In the genomic region with DNA sequence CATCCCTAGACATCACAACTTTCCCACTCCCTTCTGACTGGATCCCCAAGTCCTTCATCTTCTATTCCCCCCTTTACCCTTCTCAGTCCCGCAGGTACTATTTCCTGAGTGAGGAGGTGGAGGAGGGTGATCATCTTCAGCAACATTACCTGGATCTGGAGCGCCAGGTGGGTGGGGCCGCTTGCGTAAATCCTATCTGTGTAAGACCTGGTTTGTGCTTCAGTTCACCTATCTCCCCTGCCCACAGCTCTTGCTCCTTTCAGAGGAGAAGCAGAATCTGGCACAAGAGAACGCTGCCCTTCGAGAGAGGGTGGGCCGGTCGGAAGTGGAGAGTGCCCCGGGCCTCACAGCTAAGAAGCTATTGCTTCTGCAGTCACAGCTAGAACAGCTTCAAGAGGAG, we compare ENCODE assay signal across 25 mouse cellular contexts. TPM values are rescaled to one million over a fixed set of nuclear protein-coding genes. Genes with fewer than 3 reads are reported as not detected.
A peak's percentile ranks its signal among the peaks of the same experiment; 100 is the strongest.
DNase-seq lines count a peak whose midpoint lies in the region; ATAC-seq and TF ChIP-seq lines count a peak whose summit lies in the region.
"Had no signal": no experiment of that assay in that cellular context is flagged by ENCODE, and none has a peak within 500 bp of the region (broad histone marks: within the 10 kb centered on the region; RNA-seq: fewer than 3 reads in every experiment).

No protein-coding gene starts in this region.

- no peak overlapping the region for H3K9ac ChIP-seq in intestine, embryonic 16.5 days (ENCODE audit: low read depth, low read length)
- H3K9ac ChIP-seq in intestine, embryonic 15.5 days: no peak overlapping the region
- H3K9ac ChIP-seq in intestine, postnatal 0 days (ENCODE audit: low read depth, low read length): no peak overlapping the region
- H3K9ac ChIP-seq: forebrain, embryonic 13.5 days; heart, embryonic 12.5 days; heart, embryonic 15.5 days; hindbrain, embryonic 13.5 days had no signal

- peaks cover 3% of the 10 kb centered on the region; the same call in 1 of the 2 replicates for H3K4me1 ChIP-seq in cerebellum, adult 2 months (ENCODE audit: control insufficient read depth, insufficient read depth, low read length)
- peaks cover 27% of the 10 kb centered on the region for H3K4me1 ChIP-seq in intestine, embryonic 16.5 days (ENCODE audit: control insufficient read depth, insufficient read depth, low read length)
- peaks cover 14% of the 10 kb centered on the region for H3K4me1 ChIP-seq in intestine, embryonic 15.5 days (replicated peaks)
- no peaks in the 10 kb centered on the region for H3K4me1 ChIP-seq in intestine, postnatal 0 days (replicated peaks; ENCODE audit: control insufficient read depth, insufficient read depth, low read length)

- no peaks in the 10 kb centered on the region for H3K9me3 ChIP-seq in intestine, embryonic 16.5 days (ENCODE audit: control insufficient read depth, low read length)
- H3K9me3 ChIP-seq in intestine, embryonic 15.5 days: no peaks in the 10 kb centered on the region
- H3K9me3 ChIP-seq in intestine, postnatal 0 days (ENCODE audit: control insufficient read depth): no peaks in the 10 kb centered on the region
- H3K9me3 ChIP-seq: forebrain, embryonic 10.5 days; forebrain, embryonic 13.5 days; heart, embryonic 12.5 days; heart, embryonic 15.5 days; hindbrain, embryonic 10.5 days; hindbrain, embryonic 13.5 days had no signal

- H3K27ac ChIP-seq in cerebellum, adult 2 months (ENCODE audit: insufficient read depth, low read length): no peak overlapping the region
- H3K27ac ChIP-seq in intestine, embryonic 16.5 days (ENCODE audit: low read length): no peak overlapping the region
- H3K27ac ChIP-seq in intestine, embryonic 15.5 days: no peak overlapping the region
- no peak overlapping the region for H3K27ac ChIP-seq in intestine, postnatal 0 days (ENCODE audit: low read depth, low read length)
- H3K27ac ChIP-seq: forebrain, embryonic 10.5 days; forebrain, embryonic 13.5 days; heart, embryonic 15.5 days; hindbrain, embryonic 10.5 days; hindbrain, embryonic 13.5 days had no signal

- no peaks in the 10 kb centered on the region for H3K27me3 ChIP-seq in cerebellum, adult 2 months (ENCODE audit: control insufficient read depth, insufficient read depth, low read length)
- no peaks in the 10 kb centered on the region for H3K27me3 ChIP-seq in intestine, embryonic 16.5 days (replicated peaks; ENCODE audit: control insufficient read depth, insufficient read depth, low read length)
- H3K27me3 ChIP-seq in intestine, embryonic 15.5 days (replicated peaks): no peaks in the 10 kb centered on the region
- H3K27me3 ChIP-seq in intestine, postnatal 0 days (replicated peaks; ENCODE audit: control insufficient read depth, insufficient read depth, low read length): no peaks in the 10 kb centered on the region

- 95% methylated on average over 9 of the region's 9 CpGs for WGBS in cerebellum, adult 2 months
- WGBS in intestine, embryonic 16.5 days: 81% methylated on average over 9 of the region's 9 CpGs
- 79% methylated on average over 9 of the region's 9 CpGs for WGBS in intestine, embryonic 15.5 days
- WGBS in intestine, postnatal 0 days: 54% methylated on average over 9 of the region's 9 CpGs

- intact Hi-C loops in left cerebral cortex, postnatal 10 days (cut with DNase I): no loop called here

- H3K4me3 ChIP-seq in cerebellum, adult 2 months (replicated peaks; ENCODE audit: insufficient read depth, low read depth, low read length): no peak overlapping the region
- H3K4me3 ChIP-seq in intestine, embryonic 16.5 days (ENCODE audit: low read length): no peak overlapping the region
- H3K4me3 ChIP-seq in intestine, embryonic 15.5 days (replicated peaks): no peak overlapping the region
- no peak overlapping the region for H3K4me3 ChIP-seq in intestine, postnatal 0 days (ENCODE audit: low read depth, low read length)
- H3K4me3 ChIP-seq: forebrain, embryonic 10.5 days; forebrain, embryonic 13.5 days; heart, embryonic 12.5 days; heart, embryonic 15.5 days; hindbrain, embryonic 10.5 days; hindbrain, embryonic 13.5 days had no signal

- no peak for TF ChIP-seq POLR2A in cerebellum, adult 2 months (IDR thresholded peaks at IDR 0.05; ENCODE audit: borderline replicate concordance, insufficient read depth, low read length)

- H3K36me3 ChIP-seq in intestine, embryonic 16.5 days (ENCODE audit: control insufficient read depth, insufficient read depth, low read length): no peaks in the 10 kb centered on the region
- no peaks in the 10 kb centered on the region for H3K36me3 ChIP-seq in intestine, embryonic 15.5 days
- H3K36me3 ChIP-seq in intestine, postnatal 0 days (ENCODE audit: control insufficient read depth, insufficient read depth): peaks cover 31% of the 10 kb centered on the region; the same call in 1 of the 2 replicates
- H3K36me3 ChIP-seq: heart, embryonic 12.5 days; heart, embryonic 15.5 days; hindbrain, embryonic 10.5 days had no signal

- no peak for ATAC-seq in intestine, embryonic 16.5 days
- no peak for ATAC-seq in intestine, embryonic 15.5 days
- ATAC-seq in intestine, postnatal 0 days: no peak
- ATAC-seq: activated CD4-positive, CD25-positive, alpha-beta regulatory T cell, adult 4 months; forebrain, embryonic 13.5 days; forebrain, embryonic 16.5 days; hindbrain, embryonic 16.5 days had no signal

- H3K4me2 ChIP-seq in intestine, embryonic 16.5 days (ENCODE audit: low read depth, low read length): peak overlapping the region; percentile 14; the same call in 1 of the 2 replicates
- no peak overlapping the region for H3K4me2 ChIP-seq in intestine, embryonic 15.5 days (replicated peaks)
- H3K4me2 ChIP-seq in intestine, postnatal 0 days (replicated peaks; ENCODE audit: low read depth): peak overlapping the region; percentile 30
- H3K4me2 ChIP-seq: forebrain, embryonic 13.5 days; heart, embryonic 12.5 days; heart, embryonic 15.5 days; hindbrain, embryonic 13.5 days had no signal

- TF ChIP-seq CTCF in cerebellum, adult 2 months (IDR thresholded peaks at IDR 0.05; ENCODE audit: borderline replicate concordance, insufficient read depth, low read depth, low read length): no peak
- no peak for TF ChIP-seq CTCF in intestine, postnatal 0 days (IDR thresholded peaks at IDR 0.05; ENCODE audit: low read depth)

- peak; percentile 30 for DNase-seq in cerebellum, adult 11-12 months
- no peak for DNase-seq in cerebellum, adult 2 months
- DNase-seq in left cerebral cortex, postnatal 10 days (ENCODE audit: extremely low spot score in 1 of 2, low spot score in 2 of 2): no peak
- DNase-seq: adrenal gland, adult 8-10 months; adrenal gland, postnatal 25 days; cerebellum, postnatal 10 days; gastrocnemius, postnatal 10 days; gastrocnemius, postnatal 36 days; heart, postnatal 10 days; heart, postnatal 36 days had no signal

RNA-seq across cellular contexts. Expression of gene Hook2, which starts 4.0 kb away (rescaled TPM):
- 14.1 and 14.2 TPM in 2 replicates for polyA plus RNA-seq in cerebellum, adult 2 months (2012; rRNA removed)
- 96.9 and 108 TPM in 2 replicates for polyA plus RNA-seq in intestine, embryonic 16.5 days (2015; fragmentation: Nextera tagmentation; extraction: Ambion mirVana)
- polyA plus RNA-seq in intestine, embryonic 15.5 days (2015; fragmentation: Nextera tagmentation; extraction: Ambion mirVana): 68.7 and 75.8 TPM in 2 replicates
- polyA plus RNA-seq in intestine, postnatal 0 days (2015; fragmentation: Nextera tagmentation; extraction: Ambion mirVana): 68.6 and 75.4 TPM in 2 replicates
- total RNA-seq in left cerebral cortex, postnatal 10 days (2021): 10 to 100 TPM; 13.4 to 13.9 TPM

RNA-seq across cellular contexts. Expression of gene Junb, which starts 15.9 kb away (rescaled TPM):
- 12.8 and 13.5 TPM in 2 replicates for polyA plus RNA-seq in cerebellum, adult 2 months (2012; rRNA removed)
- 18.2 and 25.5 TPM in 2 replicates for polyA plus RNA-seq in intestine, embryonic 16.5 days (2015; fragmentation: Nextera tagmentation; extraction: Ambion mirVana)
- polyA plus RNA-seq in intestine, embryonic 15.5 days (2015; fragmentation: Nextera tagmentation; extraction: Ambion mirVana): 28.4 and 30.7 TPM in 2 replicates
- polyA plus RNA-seq in intestine, postnatal 0 days (2015; fragmentation: Nextera tagmentation; extraction: Ambion mirVana): 42.8 and 47.6 TPM in 2 replicates
- total RNA-seq in left cerebral cortex, postnatal 10 days (2021): 10 to 100 TPM; 29.9 to 33.0 TPM

RNA-seq across cellular contexts. Expression of gene Best2, which starts 20.0 kb away (rescaled TPM):
- polyA plus RNA-seq in cerebellum, adult 2 months (2012; rRNA removed): 0.06 and 0.07 TPM in 2 replicates
- 0.09 and 0.28 TPM in 2 replicates for polyA plus RNA-seq in intestine, embryonic 16.5 days (2015; fragmentation: Nextera tagmentation; extraction: Ambion mirVana)
- polyA plus RNA-seq in intestine, embryonic 15.5 days (2015; fragmentation: Nextera tagmentation; extraction: Ambion mirVana): 0.14 and 0.76 TPM in 2 replicates
- polyA plus RNA-seq in intestine, postnatal 0 days (2015; fragmentation: Nextera tagmentation; extraction: Ambion mirVana): 0.66 TPM in 1 of 2 replicates, not detected in the other
- not detected for total RNA-seq in left cerebral cortex, postnatal 10 days (2021)
- total RNA-seq: adrenal gland, adult 8-10 months; adrenal gland, postnatal 25 days; gastrocnemius, adult 18-20 months; gastrocnemius, postnatal 10 days; gastrocnemius, postnatal 36 days; granulocyte monocyte progenitor cell, adult 5-6 weeks; heart, postnatal 10 days; heart, postnatal 36 days had no signal
- polyA plus RNA-seq: activated CD4-positive, CD25-positive, alpha-beta regulatory T cell, adult 4 months; embryonic facial prominence, embryonic 11.5 days; forebrain, embryonic 10.5 days; forebrain, embryonic 13.5 days; forebrain, embryonic 16.5 days; heart, embryonic 12.5 days; heart, embryonic 15.5 days; hindbrain, embryonic 10.5 days; hindbrain, embryonic 13.5 days had no signal

RNA-seq across cellular contexts. Expression of gene Rnaseh2a, which starts 24.8 kb away (rescaled TPM):
- 58.7 and 61.5 TPM in 2 replicates for polyA plus RNA-seq in cerebellum, adult 2 months (2012; rRNA removed)
- polyA plus RNA-seq in intestine, embryonic 16.5 days (2015; fragmentation: Nextera tagmentation; extraction: Ambion mirVana): 102 and 120 TPM in 2 replicates
- polyA plus RNA-seq in intestine, embryonic 15.5 days (2015; fragmentation: Nextera tagmentation; extraction: Ambion mirVana): 116 and 117 TPM in 2 replicates
- polyA plus RNA-seq in intestine, postnatal 0 days (2015; fragmentation: Nextera tagmentation; extraction: Ambion mirVana): 53.2 and 57.6 TPM in 2 replicates
- 10 to 100 TPM; 41.0 to 44.2 TPM for total RNA-seq in left cerebral cortex, postnatal 10 days (2021)

RNA-seq across cellular contexts. Expression of gene Prdx2, which starts 25.0 kb away (rescaled TPM):
- 345 and 351 TPM in 2 replicates for polyA plus RNA-seq in cerebellum, adult 2 months (2012; rRNA removed)
- 533 and 590 TPM in 2 replicates for polyA plus RNA-seq in intestine, embryonic 16.5 days (2015; fragmentation: Nextera tagmentation; extraction: Ambion mirVana)
- 581 and 615 TPM in 2 replicates for polyA plus RNA-seq in intestine, embryonic 15.5 days (2015; fragmentation: Nextera tagmentation; extraction: Ambion mirVana)
- polyA plus RNA-seq in intestine, postnatal 0 days (2015; fragmentation: Nextera tagmentation; extraction: Ambion mirVana): 313 and 319 TPM in 2 replicates
- 100 to 1,000 TPM; 507 to 518 TPM for total RNA-seq in left cerebral cortex, postnatal 10 days (2021)
